Mouse (Mus musculus): Measurements from ENCODE around the gene Rpe65.

The Rpe65 gene

DNA sequence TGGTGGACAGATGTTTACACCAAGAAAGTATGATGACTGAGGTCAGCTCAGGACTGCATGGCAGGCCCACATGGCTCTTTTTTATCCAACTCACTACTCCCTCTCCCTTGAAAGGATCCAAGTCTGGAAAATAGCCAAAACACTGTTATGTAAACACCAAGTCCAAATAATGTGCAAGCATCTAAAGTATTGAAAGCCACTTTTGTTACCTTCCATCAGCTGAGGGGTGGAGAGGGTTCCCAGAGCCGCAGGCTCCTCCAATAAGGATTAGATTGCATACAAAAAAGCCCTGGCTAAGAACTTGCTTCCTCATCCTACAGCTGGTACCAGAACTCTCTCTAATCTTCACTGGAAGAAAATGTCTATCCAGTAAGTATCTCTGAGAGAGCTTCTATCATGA, at the start of gene Rpe65:
Gene Rpe65, plus strand, starts transcription at position 301 of the 400 bp plus-strand sequence.
- no peak for DNase-seq

DNA sequence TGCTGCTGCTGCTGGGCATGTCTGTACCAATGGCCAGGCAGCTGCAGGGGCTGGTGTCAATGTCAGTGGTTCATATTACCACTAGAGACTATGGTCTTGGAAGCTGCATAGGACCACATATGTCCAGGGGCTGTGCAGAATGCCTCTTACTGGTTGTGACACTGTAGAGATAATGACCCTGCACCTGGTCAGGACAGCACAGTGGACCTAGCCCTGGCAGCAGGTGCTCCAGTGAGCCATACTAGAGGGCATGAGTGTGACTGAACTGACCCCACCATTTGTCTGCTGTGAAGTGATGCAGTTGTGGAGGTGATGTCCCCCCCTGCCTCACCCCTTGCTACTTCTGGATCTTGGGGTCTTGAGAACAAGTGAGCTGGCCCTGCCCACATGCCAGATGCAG, 48.8 kb upstream of the Rpe65 start:
- DNase-seq: no peak

DNA sequence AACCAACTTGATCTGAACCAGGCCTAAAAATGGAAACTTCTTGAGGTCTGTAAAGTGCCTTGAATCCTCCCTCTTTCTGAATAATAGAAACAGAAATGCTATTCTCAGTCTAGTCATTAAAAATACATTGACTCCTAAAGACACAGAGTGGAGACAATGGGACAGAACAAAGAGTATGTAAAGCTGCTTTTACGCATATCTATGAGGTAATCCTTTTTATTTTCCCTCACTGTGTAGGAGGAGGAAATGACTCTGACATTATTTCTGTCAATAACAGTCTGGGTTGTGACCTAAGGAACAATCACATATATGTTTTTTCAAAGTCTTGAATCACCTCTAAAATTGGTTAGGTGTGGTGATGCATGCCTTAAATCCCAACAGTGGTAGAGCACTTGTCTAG, 16.0 kb downstream of the Rpe65 start:
- no peak for DNase-seq

DNA sequence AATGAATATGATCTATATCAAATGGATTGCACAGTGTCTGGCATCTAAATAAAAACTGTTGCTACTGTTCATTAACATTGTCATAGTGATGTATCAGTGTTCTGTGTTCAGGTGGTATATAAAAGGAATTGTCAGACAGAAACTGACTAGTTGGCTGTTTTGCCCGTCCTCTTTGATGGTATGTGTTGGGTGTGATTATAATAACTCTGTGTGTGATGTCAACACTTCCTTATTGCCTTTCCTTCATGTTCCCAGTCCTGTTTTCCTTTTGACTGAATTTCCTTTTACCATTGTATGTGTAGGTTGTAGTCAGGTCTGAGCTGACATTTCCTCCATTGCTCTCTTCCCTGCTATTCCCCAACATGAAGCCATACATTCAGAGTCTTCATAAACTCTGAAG, 22.1 kb downstream of the Rpe65 start:
- DNase-seq: no peak

DNA sequence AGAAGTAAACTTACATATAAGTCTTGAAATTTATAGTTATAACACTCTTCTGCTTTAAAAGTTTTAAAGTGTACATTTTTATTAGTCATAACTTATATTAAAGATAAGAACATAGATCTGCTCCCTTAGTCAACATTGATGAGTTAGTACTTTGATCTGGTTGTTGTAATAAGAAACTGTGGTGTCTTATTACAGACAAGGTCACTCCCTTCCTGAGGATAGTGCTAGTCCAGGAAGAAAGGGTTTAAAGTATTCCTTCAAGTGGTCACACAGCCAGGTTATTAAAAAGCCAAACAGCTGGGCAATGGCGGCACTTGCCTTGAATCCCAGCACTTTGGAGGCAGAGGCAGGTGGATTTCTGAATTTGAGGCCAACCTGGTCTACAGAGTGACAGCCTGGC, 25.0 kb downstream of the Rpe65 start:
- DNase-seq: no peak

DNA sequence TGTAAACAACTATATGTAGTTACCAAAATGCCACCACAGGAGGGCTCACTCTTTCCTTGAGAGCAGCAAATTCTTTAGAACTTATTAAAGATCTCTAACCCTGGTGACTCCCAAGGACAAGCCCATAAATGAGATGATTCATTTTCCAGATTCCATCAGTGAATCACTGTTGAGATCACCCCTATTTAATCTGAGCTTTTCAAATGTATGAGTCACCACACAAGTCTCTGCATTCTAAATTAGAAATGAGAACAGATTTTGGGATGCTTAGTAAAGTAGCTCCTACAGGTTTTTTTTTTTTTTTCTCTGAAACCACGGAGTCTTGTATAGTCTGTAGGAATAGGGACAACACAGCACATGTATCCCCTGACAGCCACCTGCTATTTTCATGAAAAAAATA, 61.8 kb downstream of the Rpe65 start:
- no peak for DNase-seq

DNA sequence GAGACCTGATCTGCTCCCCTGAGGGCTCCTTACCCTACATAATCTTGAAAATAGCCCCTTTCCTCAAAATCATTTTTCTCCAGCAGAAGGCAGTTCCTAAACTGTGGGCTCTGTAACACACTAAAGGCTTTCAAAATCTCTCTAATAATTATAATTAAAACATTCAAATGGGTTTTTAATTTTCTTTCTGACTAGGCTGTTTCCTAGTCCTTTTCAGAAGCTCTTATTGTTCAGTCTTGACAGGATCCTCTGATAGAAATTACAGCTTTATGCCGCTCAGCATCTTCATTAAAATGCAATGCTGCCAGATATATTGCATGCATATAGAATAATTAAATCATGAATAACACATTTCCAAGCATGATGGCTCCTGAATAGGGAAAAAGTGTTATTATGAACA, 64.4 kb downstream of the Rpe65 start:
- DNase-seq: no peak

All from thymus, adult 18-20 months (tissue).